Mouse (Mus musculus) fibroblast of lung, adult 2 months (primary cell): ENCODE results near the gene Sulf2.
"Not testable (repeated sequence)": the region's sequence is repeated elsewhere in the genome, so short reads cannot be mapped to it uniquely, and the experiment has no call there.

Experiments
- DNase-seq: peaks from one replicate; pipeline ENCODE4 v3.0.0-alpha.2; 2011; ENCODE audit warnings: low read depth

Gene Sulf2

GRCm38 (mm10) chr2:166155454-166155815 is at the start of gene Sulf2:
Sulf2 (minus strand) TSS chr2:166155663.
- DNase-seq, result no peak

GRCm38 (mm10) chr2:166204174-166204573 is 48.7 kb upstream of the Sulf2 start:
- DNase-seq, result no peak

GRCm38 (mm10) chr2:166203647-166204046 is 48.2 kb upstream of the Sulf2 start:
- DNase-seq, result no peak

GRCm38 (mm10) chr2:166197964-166198363 is 42.5 kb upstream of the Sulf2 start:
- DNase-seq, result no peak

- DNase-seq, result no peak
Measured at GRCm38 (mm10) chr2:166197064-166197463, 41.6 kb upstream of the Sulf2 start.

- no peak for DNase-seq
Measured at GRCm38 (mm10) chr2:166196080-166196786, 40.8 kb upstream of the Sulf2 start.

- DNase-seq, result no peak
Measured at GRCm38 (mm10) chr2:166195041-166195440, 39.6 kb upstream of the Sulf2 start.

- no peak for DNase-seq
Measured at GRCm38 (mm10) chr2:166194112-166194758, 38.8 kb upstream of the Sulf2 start.

GRCm38 (mm10) chr2:166193509-166193908 is 38.0 kb upstream of the Sulf2 start:
- DNase-seq, result no peak

- DNase-seq, result no peak
Measured at GRCm38 (mm10) chr2:166190816-166191215, 35.4 kb upstream of the Sulf2 start.

- no peak for DNase-seq
Measured at GRCm38 (mm10) chr2:166189191-166189590, 33.7 kb upstream of the Sulf2 start.

- not testable (repeated sequence) for DNase-seq
Measured at GRCm38 (mm10) chr2:166187874-166188453, 32.5 kb upstream of the Sulf2 start.

- not testable (repeated sequence) for DNase-seq
Measured at GRCm38 (mm10) chr2:166187319-166187718, 31.9 kb upstream of the Sulf2 start.

- DNase-seq, result no peak
Measured at GRCm38 (mm10) chr2:166186244-166186948, 30.9 kb upstream of the Sulf2 start.

- DNase-seq, result no peak
Measured at GRCm38 (mm10) chr2:166185768-166186167, 30.3 kb upstream of the Sulf2 start.

GRCm38 (mm10) chr2:166184417-166184816 is 29.0 kb upstream of the Sulf2 start:
- no peak for DNase-seq

- no peak for DNase-seq
Measured at GRCm38 (mm10) chr2:166182009-166182685, 26.7 kb upstream of the Sulf2 start.

- no peak for DNase-seq
Measured at GRCm38 (mm10) chr2:166180744-166181508, 25.5 kb upstream of the Sulf2 start.

- DNase-seq, result no peak
Measured at GRCm38 (mm10) chr2:166180136-166180649, 24.7 kb upstream of the Sulf2 start.

- no peak for DNase-seq
Measured at GRCm38 (mm10) chr2:166179457-166180101, 24.1 kb upstream of the Sulf2 start.
